Mouse (Mus musculus) midbrain, embryonic 10.5 days (tissue): Measurements from ENCODE around the gene Krt27. TPM values are rescaled to one million over a fixed set of nuclear protein-coding genes. Genes with fewer than 3 reads are reported as not detected.

Source experiments
- DNase-seq: peaks from one replicate; pipeline ENCODE4 v3.0.0-alpha.2; 2017; ENCODE audit warnings: low spot score
- H3K27ac ChIP-seq: fragments of 300-500 bp; sonication (generic); replicated peaks from 2 replicates; pipeline ENCODE4 v1.5.1; 2016; ENCODE audit warnings: mild to moderate bottlenecking
- H3K27me3 ChIP-seq: fragments of 300-500 bp; sonication (generic); 2 replicates; pipeline ENCODE4 v1.6.1; 2016; ENCODE audit warnings: low read depth, mild to moderate bottlenecking; ENCODE audit not compliant: poor library complexity, severe bottlenecking
- H3K36me3 ChIP-seq: fragments of 300-500 bp; sonication (generic); 2 replicates; pipeline ENCODE4 v1.6.1; 2016; ENCODE audit warnings: mild to moderate bottlenecking, moderate library complexity
- H3K4me1 ChIP-seq: fragments of 300-500 bp; sonication (generic); 2 replicates; pipeline ENCODE4 v1.6.1; 2016
- H3K4me3 ChIP-seq: fragments of 300-500 bp; sonication (generic); 2 replicates; pipeline ENCODE4 v1.5.1; 2016; ENCODE audit warnings: mild to moderate bottlenecking, moderate library complexity
- H3K9me3 ChIP-seq: fragments of 300-500 bp; sonication (generic); replicated peaks from 2 replicates; pipeline ENCODE4 v1.6.1; 2016; ENCODE audit warnings: mild to moderate bottlenecking
- WGBS: fragments of 180-500 bp; shearing (Covaris S2); methylation state at CpG from one replicate; pipeline ENCODE4 v1.1.7; 2016; 5-methylcytosine and 5-hydroxymethylcytosine counted together
- polyA plus RNA-seq: library from polyadenylated mRNA; unstranded; fragments of >200 nt; fragmentation: Nextera tagmentation; extraction: Ambion mirVana; gene quantifications from 2 replicates; pipeline ENCODE4 v1.2.1, GENCODE M21; 2016

Gene Krt27
- polyA plus RNA-seq, result not detected in 2 replicates

- 78% methylated on average over 12 of the region's 12 CpGs for WGBS
- no peaks in the 10 kb centered on the region for H3K27me3 ChIP-seq
- no peak within 1 kb of the TSS for H3K4me3 ChIP-seq
- no peaks in the 10 kb centered on the region for H3K9me3 ChIP-seq
- no peak for DNase-seq
- no peaks in the 10 kb centered on the region for H3K36me3 ChIP-seq
- H3K4me1 ChIP-seq, result no peaks in the 10 kb centered on the region
- no peak within 1 kb of the TSS for H3K27ac ChIP-seq
Measured at GRCm38 (mm10) chr11:99351004-99351403, at the start of gene Krt27. TSS of gene Krt27 (minus strand) at chr11:99351104.

GRCm38 (mm10) chr11:99399956-99400549, 49.1 kb upstream of the Krt27 start:
- WGBS, result 90% methylated on average over 13 of the region's 13 CpGs

GRCm38 (mm10) chr11:99398832-99399231, 47.9 kb upstream of the Krt27 start:
- WGBS, result 49% methylated on average over 8 of the region's 8 CpGs
- Histone ChIP-seq H3K4me3 (no peak overlapping the region), H3K27ac (no peak overlapping the region), H3K9me3 (no peaks in the 10 kb centered on the region), H3K27me3 (peaks cover 9% of the 10 kb centered on the region; the same call in 1 of the 2 replicates), H3K4me1 (peaks cover 18% of the 10 kb centered on the region), H3K36me3 (no peaks in the 10 kb centered on the region)
- no peak for DNase-seq

More at GRCm38 (mm10) chr11:99399956-99400549, 49.1 kb upstream of the Krt27 start:
- Histone ChIP-seq H3K36me3 (no peaks in the 10 kb centered on the region), H3K27ac (no peak overlapping the region), H3K9me3 (no peaks in the 10 kb centered on the region), H3K4me1 (peaks cover 18% of the 10 kb centered on the region), H3K27me3 (peaks cover 9% of the 10 kb centered on the region; the same call in 1 of the 2 replicates), H3K4me3 (no peak overlapping the region)
- DNase-seq, result no peak

- H3K4me1 ChIP-seq, result peaks cover 18% of the 10 kb centered on the region
- H3K27me3 ChIP-seq, result peaks cover 9% of the 10 kb centered on the region; the same call in 1 of the 2 replicates
- H3K27ac ChIP-seq, result no peak overlapping the region
- WGBS, result 81% methylated on average over 3 of the region's 3 CpGs
- DNase-seq, result no peak
- H3K9me3 ChIP-seq, result no peaks in the 10 kb centered on the region
- no peaks in the 10 kb centered on the region for H3K36me3 ChIP-seq
- H3K4me3 ChIP-seq, result no peak overlapping the region
Measured at GRCm38 (mm10) chr11:99398084-99398483, 47.2 kb upstream of the Krt27 start.

GRCm38 (mm10) chr11:99396661-99397060, 45.8 kb upstream of the Krt27 start:
- H3K27ac ChIP-seq, result no peak overlapping the region
- DNase-seq, result no peak
- 81% methylated on average over 2 of the region's 2 CpGs for WGBS

GRCm38 (mm10) chr11:99396034-99396433, 45.1 kb upstream of the Krt27 start:
- WGBS, result 28% methylated on average over 3 of the region's 3 CpGs
- no peak overlapping the region for H3K4me3 ChIP-seq
- no peak for DNase-seq
- H3K4me1 ChIP-seq, result peaks cover 18% of the 10 kb centered on the region
- H3K27ac ChIP-seq, result 0 out of 2 replicates have a peak overlapping the region, but pooled peaks have one; percentile 28
- H3K36me3 ChIP-seq, result no peaks in the 10 kb centered on the region
- no peaks in the 10 kb centered on the region for H3K9me3 ChIP-seq
- H3K27me3 ChIP-seq, result peaks cover 9% of the 10 kb centered on the region; the same call in 1 of the 2 replicates

More at GRCm38 (mm10) chr11:99396661-99397060, 45.8 kb upstream of the Krt27 start:
- H3K4me1 ChIP-seq, result peaks cover 18% of the 10 kb centered on the region
- no peaks in the 10 kb centered on the region for H3K9me3 ChIP-seq
- no peaks in the 10 kb centered on the region for H3K36me3 ChIP-seq
- H3K27me3 ChIP-seq, result peaks cover 9% of the 10 kb centered on the region; the same call in 1 of the 2 replicates
- no peak overlapping the region for H3K4me3 ChIP-seq

- 88% methylated on average over 10 of the region's 10 CpGs for WGBS
- no peak for DNase-seq
Measured at GRCm38 (mm10) chr11:99392492-99392891, 41.6 kb upstream of the Krt27 start.

GRCm38 (mm10) chr11:99391375-99391774, 40.5 kb upstream of the Krt27 start:
- Histone ChIP-seq H3K4me3 (no peak overlapping the region), H3K4me1 (peaks cover 21% of the 10 kb centered on the region), H3K27ac (no peak overlapping the region), H3K27me3 (no peaks in the 10 kb centered on the region), H3K36me3 (peaks cover 4% of the 10 kb centered on the region; the same call in 1 of the 2 replicates), H3K9me3 (no peaks in the 10 kb centered on the region)
- 87% methylated on average over 6 of the region's 6 CpGs for WGBS
- no peak for DNase-seq

More at GRCm38 (mm10) chr11:99392492-99392891, 41.6 kb upstream of the Krt27 start:
- H3K27ac ChIP-seq, result no peak overlapping the region
- H3K4me1 ChIP-seq, result peaks cover 16% of the 10 kb centered on the region
- peaks cover 4% of the 10 kb centered on the region; the same call in 1 of the 2 replicates for H3K36me3 ChIP-seq
- no peaks in the 10 kb centered on the region for H3K9me3 ChIP-seq
- no peak overlapping the region for H3K4me3 ChIP-seq
- no peaks in the 10 kb centered on the region for H3K27me3 ChIP-seq

GRCm38 (mm10) chr11:99390866-99391265, 40.0 kb upstream of the Krt27 start:
- no peak overlapping the region for H3K27ac ChIP-seq
- H3K4me3 ChIP-seq, result no peak overlapping the region
- H3K4me1 ChIP-seq, result peaks cover 17% of the 10 kb centered on the region
- H3K27me3 ChIP-seq, result no peaks in the 10 kb centered on the region
- H3K36me3 ChIP-seq, result peaks cover 4% of the 10 kb centered on the region; the same call in 1 of the 2 replicates
- no peaks in the 10 kb centered on the region for H3K9me3 ChIP-seq
- 81% methylated on average over 7 of the region's 7 CpGs for WGBS
- DNase-seq, result no peak

- WGBS, result 82% methylated on average over 4 of the region's 4 CpGs
- no peak for DNase-seq
- H3K36me3 ChIP-seq, result peaks cover 4% of the 10 kb centered on the region; the same call in 1 of the 2 replicates
- H3K27me3 ChIP-seq, result peaks cover 3% of the 10 kb centered on the region; the same call in 1 of the 2 replicates
- no peaks in the 10 kb centered on the region for H3K9me3 ChIP-seq
- no peak within 1 kb of the TSS for H3K27ac ChIP-seq
- H3K4me3 ChIP-seq, result no peak within 1 kb of the TSS
- peaks cover 16% of the 10 kb centered on the region for H3K4me1 ChIP-seq
Measured at GRCm38 (mm10) chr11:99389264-99389663, 38.4 kb upstream of the Krt27 start, which contains the start of gene Krt10. TSS of gene Krt10 (minus strand) at chr11:99389364.

GRCm38 (mm10) chr11:99388661-99389060, 37.8 kb upstream of the Krt27 start:
- H3K4me3 ChIP-seq, result no peak overlapping the region
- no peak overlapping the region for H3K27ac ChIP-seq
- 92% methylated on average over 18 of the region's 18 CpGs for WGBS
- H3K9me3 ChIP-seq, result no peaks in the 10 kb centered on the region
- H3K27me3 ChIP-seq, result peaks cover 9% of the 10 kb centered on the region; the same call in 1 of the 2 replicates
- peaks cover 4% of the 10 kb centered on the region; the same call in 1 of the 2 replicates for H3K36me3 ChIP-seq
- peaks cover 16% of the 10 kb centered on the region for H3K4me1 ChIP-seq
- DNase-seq, result no peak

- Histone ChIP-seq H3K36me3 (peaks cover 4% of the 10 kb centered on the region; the same call in 1 of the 2 replicates), H3K4me1 (peaks cover 16% of the 10 kb centered on the region), H3K27me3 (peaks cover 25% of the 10 kb centered on the region), H3K4me3 (peak overlapping the region; percentile 75), H3K27ac (peak overlapping the region; percentile 91), H3K9me3 (no peaks in the 10 kb centered on the region)
- WGBS, result 2% methylated on average over 71 of the region's 71 CpGs
- DNase-seq, result peak; percentile 91
Measured at GRCm38 (mm10) chr11:99385813-99386721, 35.2 kb upstream of the Krt27 start.
